Mouse (Mus musculus) right cerebral cortex, postnatal 36 days (tissue): Measurements from ENCODE around the gene Cux1.
A peak's percentile ranks its signal among the peaks of the same experiment; 100 is the strongest.

Experiments
- DNase-seq, 2 experiments: peaks; one replicate each; pipeline ENCODE4 v3.0.0; 2022; ENCODE audit warnings: low spot score in 2 of 2, mixed read lengths in 1 of 2

Gene Cux1

DNA sequence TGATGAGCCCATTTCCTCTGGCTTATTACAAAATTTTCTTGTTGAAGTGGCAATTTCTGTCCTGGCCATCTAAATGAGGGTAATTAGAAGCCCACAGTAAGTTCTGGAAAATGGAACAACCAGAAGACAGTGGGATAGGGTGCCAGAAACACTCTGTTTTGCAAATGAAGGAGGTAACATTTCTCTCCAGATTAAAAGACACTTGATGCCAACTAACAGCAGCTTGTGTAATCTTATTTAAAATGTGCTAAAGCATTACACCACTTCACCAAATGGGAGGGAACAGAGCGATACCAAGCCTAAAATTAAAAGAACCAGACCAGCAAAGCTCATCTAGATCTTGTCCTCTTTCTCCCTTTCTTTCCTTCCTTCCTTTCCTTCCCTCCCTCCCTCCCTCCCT is 61.0 kb downstream of the Cux1 start:
- DNase-seq, result peak in 1 of 2 experiments; percentile 9

DNA sequence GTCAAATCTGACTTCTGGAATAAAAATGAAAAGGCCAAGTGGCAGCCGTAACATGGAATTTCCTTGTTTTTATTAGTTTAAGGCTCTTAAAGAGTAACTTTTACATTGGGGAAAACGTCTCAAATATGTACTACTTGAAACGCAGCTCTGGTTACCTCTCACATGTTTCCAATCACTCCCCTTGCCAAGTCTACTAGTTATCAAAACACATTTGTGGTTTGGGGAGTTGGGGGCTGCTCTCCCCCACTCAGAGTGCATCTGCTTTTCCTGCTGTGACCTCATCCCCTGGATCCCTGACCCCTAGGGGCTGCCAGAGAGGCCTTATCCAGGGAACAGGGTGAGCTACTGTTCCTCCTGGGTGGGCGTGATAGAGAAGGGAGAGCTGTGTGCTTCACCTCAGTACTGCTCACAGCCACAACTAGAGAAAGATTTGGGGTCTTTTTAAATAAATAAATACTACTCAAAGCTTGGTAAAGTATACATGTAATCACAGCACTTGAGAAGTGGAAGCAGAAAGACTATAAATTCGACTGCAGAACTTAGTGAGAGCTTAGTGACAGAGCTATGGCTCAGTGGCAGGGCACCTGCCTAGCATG is 64.7 kb downstream of the Cux1 start:
- DNase-seq, result no peak

DNA sequence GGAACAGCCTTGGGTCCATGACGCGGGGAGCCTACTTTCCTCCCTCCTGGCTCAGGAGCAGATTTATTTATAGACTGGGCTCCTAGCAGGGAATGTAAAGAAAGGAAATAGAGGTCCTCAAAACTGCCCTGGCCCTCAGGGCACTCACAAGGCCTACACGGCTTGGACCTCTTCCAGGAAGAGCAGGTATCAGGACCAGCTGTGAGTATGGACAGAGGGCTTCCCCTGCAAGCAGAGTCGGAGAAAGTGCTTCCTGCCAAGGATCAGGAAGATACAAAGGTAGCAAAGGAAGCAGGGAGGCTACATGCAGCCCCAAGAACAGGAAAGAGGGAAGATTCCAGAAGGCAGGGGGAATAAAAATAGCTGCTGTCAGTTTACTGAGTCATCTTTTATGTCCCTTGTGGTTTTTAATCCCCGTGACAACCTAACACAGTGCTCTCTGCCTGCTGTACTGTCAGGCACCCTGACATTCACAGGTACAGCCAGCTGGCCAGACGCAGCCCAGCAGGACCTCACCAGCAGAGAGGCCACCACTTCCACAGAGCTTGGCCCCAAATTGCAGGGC is 66.9 kb downstream of the Cux1 start:
- peak in 1 of 2 experiments; percentile 19 for DNase-seq

DNA sequence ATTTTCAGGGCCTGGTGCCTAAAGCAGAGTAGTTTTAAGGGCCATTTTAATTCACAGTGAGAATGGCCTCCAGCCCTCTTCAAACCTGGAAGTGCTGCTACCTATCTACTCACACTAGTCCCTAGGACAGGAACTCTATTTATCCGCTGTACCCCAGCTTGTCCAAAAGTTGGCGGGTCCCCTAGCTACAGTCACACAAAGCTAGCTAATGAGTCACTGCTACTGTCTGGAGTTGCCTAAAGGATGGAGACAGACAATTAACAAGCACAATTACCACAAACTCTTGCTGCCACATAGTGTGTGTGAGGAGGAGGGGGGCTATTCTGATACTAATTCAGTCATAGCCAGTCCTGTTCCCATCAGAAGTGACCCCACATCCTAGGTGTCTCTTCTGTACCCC is 68.0 kb downstream of the Cux1 start:
- no peak for DNase-seq

DNA sequence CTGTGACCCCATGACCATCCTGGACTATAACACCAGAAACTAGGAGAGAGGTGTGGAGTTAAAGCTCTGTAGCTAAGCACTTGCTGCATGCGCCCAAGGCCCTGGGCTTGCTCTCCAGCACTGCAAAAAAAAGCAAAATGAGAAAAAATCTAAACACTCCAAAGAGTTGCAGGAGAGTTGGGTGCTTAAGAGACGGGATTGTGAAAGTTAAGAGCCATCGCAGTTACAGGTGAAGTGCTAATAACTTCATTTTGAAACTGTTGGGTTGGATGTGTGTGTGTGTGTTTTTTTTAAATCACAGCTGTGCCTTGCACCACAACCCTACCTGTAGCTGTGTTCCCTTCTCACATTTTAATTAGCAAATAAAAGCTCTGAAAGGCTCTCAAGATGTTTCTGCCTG is 68.5 kb downstream of the Cux1 start:
- no peak for DNase-seq

DNA sequence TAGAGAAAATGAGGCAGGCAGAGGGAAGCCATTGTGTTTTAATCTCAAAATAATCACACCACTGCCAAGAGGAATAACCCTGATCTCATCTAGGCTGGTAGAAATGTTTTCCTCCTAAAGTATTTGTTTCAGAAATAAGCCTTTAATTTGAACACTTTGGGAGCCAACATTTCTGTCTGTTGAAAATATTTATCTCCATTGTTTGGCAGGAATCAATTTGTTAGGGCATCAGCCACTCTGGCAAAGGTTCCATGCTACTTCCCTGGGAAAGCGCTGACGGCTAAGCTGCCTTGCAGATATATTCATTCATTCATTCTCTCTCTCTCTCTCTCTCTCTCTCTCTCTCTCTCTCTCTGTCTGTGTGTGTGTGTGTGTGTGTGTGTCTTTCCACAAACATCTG is 70.0 kb downstream of the Cux1 start:
- DNase-seq, result no peak

DNA sequence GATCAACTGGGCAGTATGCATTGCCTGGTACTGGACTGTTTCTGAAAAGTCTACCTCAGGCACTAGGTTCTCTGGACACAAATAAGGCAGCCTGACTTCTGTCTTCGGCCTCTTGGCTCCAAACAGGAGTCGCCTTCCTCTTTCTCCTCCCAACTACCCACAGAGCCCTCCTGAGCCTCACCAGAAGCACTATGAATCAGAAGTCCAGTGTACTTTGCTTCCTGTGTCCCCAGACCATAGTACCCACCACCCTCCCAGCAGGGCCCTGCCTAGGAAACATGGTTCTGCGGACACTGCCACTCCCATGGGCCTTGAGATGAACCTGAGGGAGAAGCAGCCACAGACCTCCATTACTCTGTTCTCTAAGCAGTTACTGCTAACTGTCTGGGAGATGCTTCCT is 71.7 kb downstream of the Cux1 start:
- no peak for DNase-seq

DNA sequence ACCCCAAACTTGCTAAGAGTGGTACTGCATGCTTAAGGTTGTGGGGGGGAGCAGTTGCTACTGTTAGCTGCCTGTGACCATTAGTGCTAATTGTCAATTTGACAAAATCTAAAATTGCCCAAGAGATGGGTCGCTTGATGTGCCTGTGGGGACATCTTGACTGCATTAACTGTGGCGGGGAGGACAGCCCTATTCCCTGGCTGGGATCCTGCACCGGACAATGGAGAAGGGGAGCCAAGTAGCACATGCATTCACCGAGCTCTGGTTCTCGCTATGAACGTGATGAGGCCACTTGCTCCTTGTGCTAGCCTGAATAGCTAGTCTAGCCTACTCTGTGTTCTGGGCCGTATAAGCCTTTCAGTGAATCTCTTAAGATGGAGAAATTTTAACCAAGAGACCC is 72.4 kb downstream of the Cux1 start:
- no peak for DNase-seq

DNA sequence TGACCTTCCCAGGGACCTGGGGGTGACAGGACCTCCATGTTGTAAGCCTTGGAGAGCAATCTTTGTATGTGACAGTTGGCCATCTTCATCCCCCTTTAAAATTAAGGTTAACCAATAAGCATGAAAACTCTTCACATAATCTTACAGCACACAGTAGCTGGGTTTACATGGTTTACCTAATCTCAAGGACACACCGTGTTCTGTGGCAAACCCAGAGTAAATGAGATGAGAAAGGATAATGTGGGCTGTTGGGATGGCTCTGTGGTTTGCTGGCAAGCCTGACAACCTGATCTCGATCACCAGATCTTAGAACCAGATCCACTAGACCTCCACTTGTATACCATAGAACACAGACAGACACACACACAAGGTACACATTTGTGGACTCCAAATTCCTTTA is 73.0 kb downstream of the Cux1 start:
- DNase-seq, result no peak

DNA sequence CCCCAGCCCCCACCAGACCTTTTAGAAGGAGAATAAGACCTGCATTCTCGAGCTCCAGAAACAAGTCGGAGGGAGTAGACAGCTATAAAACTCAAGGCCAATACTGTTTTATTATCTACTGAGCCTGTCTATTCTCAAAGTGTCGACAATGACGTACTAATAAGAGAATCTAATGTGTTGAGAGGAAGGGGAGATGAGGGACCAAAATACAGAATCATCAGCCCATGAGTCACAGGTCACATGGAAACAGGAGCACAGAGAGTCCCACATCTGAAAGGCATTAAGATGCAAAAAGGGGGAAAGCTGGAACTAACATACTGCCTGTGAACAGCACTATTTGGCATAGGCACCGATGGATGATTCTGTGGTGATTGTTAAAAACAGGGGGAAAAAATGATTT is 77.8 kb downstream of the Cux1 start:
- DNase-seq, result no peak

DNA sequence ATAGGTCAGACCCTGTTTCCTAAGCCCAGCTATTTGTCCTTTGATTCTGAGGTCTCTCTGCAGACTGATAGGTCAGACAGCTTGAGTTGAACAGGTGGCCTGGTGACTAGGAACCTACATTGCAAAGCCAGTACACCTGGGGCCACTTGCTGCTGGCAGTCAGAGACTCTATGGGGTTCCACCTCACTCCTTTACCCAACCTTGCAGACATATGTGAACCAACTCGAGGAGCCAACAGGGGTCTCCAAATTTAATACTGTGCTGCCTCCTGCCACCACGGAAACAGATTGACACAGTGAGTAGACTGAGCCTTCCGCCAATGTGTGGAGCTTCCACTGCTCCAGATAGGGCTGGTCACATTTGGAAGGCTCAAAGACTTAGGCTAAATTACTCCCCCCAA is 78.6 kb downstream of the Cux1 start:
- DNase-seq, result no peak

DNA sequence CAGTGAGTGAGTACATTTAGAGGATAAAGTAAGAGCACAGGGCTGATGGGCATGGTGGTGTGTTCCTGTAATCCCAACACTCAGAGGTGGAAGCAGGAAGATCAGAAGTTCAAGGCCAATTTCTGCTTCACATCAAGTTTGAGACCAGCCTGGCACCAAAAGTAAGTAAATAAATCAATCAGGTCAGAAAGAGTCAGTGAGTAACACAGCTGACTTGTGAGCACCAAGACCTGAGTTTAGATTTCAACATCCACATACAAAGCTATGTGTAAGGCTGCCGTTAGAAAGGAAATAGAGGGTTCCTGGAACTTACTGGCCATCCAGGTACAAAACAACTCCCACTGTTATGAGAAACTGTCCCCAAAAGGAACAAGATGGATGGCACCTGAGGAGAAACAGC is 79.1 kb downstream of the Cux1 start:
- no peak for DNase-seq

DNA sequence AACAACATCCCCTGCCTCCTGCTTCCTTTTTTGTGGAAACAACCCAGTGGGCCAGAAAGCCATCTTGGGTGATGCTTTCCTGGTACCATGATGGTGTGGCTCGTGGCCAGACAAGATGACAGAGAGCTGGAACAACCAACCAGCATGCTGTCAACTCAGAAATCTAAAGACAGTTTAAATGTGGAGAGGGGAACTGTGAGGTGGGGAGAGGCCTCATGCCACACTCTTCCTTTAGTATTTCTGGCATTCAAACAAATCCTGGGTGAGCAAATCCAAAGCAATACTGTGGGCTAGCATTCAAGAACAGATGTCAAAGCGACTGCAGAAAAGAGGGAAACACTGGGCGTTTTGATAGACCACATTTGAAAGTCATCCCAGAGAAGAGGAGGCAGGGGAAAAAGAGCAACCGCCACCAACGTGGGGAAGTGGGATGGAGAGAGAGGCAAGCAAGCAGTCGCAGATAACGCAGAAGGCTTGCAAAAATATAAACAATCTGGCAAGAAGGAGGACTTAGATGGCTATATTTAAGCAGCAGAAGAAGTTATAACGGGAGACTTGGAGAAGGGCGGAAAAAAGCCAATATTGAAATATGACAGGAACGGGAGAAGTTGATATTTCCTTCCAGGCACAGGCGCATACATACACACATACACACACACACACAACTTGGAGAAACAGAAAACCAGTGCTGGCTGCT is 79.7 kb downstream of the Cux1 start:
- DNase-seq, result peak; percentile 62 to 76

DNA sequence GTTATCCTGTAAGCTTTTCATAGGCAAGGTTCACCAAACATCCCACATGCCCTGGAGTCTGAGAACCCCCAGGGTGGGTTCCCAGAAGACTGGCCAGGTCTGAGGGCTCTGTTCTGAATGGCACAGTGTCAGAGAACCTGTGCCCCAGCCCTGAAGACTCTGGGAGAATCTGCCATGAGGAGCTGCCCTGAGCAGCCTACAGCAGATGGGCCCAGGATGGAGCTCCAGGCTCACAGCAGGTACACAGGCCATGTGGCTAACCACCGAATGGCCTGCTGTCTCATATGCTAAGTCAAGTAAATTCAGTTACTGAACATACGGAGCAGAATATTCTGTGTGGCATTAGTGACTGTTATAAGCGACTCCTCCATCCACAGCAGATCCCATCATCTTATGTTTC is 80.9 kb downstream of the Cux1 start:
- DNase-seq, result no peak

DNA sequence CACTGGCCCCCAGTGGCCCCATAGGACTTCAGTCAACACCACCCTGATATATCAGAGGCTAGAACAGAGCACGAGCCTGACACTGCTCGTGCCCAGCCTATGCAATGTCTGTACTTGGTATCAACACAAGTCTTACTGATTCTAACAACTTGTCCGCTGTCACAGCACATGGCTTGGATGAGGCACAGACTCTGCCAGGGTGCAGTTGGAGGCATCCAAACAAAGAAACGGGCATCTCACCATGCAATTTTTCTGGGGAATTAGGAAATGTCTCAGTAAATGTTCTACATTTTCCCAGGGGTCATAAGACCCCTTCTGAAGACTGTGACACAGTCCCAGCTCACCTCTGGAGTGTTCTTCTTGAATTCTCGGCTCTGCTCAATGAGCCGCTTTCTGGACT is 81.9 kb downstream of the Cux1 start:
- DNase-seq, result no peak

DNA sequence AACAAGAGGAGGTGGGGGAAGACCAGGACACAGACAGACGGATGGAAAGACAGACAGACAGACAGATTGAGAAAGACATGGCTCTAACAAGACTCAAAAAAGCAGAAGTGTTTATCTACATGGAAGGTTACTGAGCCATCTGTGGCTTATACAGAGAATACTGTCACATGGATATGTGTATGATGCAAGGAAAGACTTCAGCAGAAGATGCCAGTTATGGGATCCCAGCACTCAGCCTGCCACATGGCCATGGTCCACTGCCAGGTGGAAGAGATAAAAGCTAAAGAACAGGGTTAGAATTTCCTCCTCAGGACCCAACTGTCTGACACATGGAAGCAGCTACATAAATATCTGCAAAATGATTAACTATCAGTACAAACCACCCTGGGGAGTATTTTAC is 84.9 kb downstream of the Cux1 start:
- no peak for DNase-seq

DNA sequence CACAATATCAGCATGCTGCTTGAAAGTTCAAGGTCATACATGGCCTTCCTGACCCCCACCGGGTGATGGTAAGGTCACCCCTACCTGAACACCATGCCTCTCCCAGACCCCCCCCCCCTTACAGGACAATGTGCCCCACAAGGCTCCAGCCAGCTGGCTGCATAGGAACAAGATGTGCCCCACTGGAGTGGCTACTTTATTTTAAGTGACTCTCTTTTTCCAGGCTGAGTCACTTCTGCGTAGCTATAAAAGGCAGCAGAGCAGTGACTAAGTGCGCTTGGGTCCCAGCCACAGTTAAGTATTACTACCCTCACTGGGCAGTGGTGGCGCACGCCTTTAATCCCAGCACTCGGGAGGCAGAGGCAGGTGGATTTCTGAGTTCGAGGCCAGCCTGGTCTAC is 86.7 kb downstream of the Cux1 start:
- DNase-seq, result peak in 1 of 2 experiments; percentile 53

DNA sequence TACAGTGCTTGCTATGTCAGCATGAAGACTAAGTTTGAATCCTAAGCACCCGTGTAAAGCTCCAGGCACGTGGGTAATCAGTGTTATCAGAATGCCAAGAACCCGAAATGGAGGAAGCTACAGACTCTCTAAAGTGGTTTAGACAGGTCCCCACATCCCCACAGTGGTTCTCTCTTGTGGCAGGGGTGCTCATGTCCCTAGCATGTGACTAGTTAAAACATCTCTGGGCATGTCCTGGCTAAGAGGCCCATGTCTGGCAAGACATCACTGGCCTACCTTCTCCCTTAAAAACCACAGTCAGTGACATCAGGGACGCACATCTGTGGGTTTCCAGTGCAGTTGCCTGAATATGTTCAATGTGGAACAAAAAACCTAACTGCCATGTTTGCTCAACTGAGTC is 87.5 kb downstream of the Cux1 start:
- DNase-seq, result no peak

DNA sequence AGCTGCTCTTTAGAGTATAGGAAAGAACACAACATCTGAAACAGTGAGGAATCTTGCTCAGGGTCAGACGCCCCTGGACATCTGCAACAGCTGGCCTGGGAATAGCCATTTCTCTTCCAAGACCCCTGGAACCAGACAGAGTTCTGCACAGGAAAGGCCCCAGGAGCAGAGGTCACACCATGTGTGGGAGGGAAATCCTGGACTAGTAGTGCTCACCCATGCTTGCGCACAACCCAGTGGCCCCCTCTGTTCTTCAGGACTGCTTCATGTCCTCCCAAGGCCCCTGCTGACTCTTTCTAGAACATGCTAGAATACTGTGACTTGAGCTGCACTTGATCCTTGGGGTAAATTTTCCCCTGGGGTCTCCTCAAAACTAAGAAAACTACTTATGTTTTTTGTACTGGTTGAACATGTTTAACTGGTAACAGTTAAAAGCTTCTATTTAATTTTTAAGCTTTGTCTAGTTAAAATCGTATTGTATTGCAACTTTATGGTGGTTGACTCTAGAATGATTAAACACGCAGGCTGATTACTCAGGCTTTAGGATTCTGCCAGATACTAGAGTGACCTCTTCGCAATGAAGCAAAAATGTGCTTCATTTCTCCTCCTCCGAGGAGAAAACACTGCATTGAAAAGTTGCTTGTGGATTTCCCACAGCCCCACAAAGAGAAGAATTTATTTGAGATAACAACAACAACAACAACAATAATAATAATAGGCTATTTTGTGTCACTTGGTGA is 88.1 kb downstream of the Cux1 start:
- DNase-seq, result no peak

DNA sequence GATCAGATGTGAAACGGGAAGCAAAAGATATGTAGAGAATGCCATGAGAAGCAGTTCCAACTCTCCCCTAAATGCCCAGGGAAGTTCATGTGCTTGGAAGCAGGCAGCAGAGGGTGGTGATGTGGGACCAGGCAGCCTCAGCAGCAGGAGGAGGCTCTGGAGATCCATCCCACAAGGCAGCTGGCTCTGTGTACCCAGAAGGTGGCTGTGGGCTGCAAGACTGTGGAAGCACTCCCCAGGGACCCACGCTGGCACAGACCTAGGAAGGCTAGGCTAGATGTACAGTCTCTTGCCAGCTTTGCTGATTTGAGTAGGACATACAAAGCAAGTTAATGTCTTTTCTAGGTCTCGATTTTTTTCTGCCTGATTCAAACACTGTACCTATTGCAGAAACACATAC is 91.0 kb downstream of the Cux1 start:
- peak; percentile 65 to 86 for DNase-seq

DNA sequence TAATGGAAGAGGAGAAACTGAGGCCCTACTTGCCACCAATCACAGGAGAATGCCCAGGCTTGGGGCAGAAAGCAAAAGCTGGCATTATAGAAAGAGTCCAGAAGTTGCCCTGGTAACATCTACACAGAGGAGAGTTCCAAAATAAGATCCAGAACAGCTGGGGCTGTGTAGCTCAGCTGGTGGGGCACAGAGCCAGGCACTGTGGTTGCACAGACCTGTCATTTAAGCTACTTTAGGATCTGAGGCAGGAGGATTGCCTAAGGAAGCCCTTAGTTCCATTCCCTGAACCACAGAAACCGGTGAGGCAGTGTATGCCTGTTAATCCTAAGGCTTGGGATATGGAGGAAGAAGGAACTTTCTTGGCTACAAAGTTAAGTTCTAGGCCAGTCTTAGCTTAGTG is 92.1 kb downstream of the Cux1 start:
- no peak for DNase-seq

DNA sequence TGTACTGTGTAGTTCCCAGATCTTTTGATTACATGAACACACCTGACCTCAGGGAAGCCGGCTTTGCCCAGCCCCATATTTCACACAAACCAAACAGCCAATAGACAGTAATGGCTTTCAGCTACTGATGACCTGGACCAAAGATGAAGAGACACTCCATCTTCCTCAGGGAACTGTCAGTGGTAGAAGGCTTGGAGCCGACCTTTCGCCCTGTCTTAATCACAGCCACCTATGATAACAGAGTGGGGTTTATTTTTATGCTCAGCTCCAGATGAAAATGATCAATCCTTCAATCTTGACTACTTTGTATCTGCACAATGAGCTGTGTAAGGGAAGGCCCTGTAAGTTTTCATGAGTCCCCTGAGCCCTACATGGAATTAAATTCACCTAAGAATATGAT is 93.2 kb downstream of the Cux1 start:
- DNase-seq, result no peak

DNA sequence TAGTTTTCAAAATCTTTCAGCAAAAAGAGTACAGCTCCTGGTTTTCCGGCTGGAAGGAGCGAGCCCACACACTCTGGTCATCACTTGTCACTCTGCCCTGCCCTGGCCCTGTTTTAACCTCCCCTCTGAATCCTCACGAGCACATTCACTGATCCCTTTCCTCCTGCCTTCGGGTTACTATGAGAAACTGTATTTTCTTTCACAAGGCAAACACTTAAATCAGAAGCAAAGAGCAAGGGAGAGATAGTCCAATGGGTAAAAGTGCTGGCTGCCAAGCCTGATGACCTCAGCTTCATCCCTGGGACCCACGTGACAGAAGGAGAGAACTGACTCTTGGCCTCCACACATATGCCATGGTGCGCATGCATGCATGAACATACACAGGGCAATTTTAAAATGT is 94.0 kb downstream of the Cux1 start:
- no peak for DNase-seq
